Mouse (Mus musculus): ENCODE data around the gene Cxcl5.
A peak's percentile ranks its signal among the peaks of the same experiment; 100 is the strongest.

The Cxcl5 gene

GRCm38 (mm10) chr5:90759077-90760065 lies at the start of gene Cxcl5:
Cxcl5 (plus strand) TSS chr5:90759360.
- no peak for DNase-seq

- DNase-seq = no peak
Observed at GRCm38 (mm10) chr5:90711409-90711808, 47.8 kb upstream of the Cxcl5 start.

GRCm38 (mm10) chr5:90717937-90718336 lies 41.2 kb upstream of the Cxcl5 start:
- DNase-seq = no peak

GRCm38 (mm10) chr5:90722656-90723055 lies 36.5 kb upstream of the Cxcl5 start:
- no peak for DNase-seq

GRCm38 (mm10) chr5:90728254-90728653 lies 30.9 kb upstream of the Cxcl5 start:
- no peak for DNase-seq

- DNase-seq = peak; percentile 34
Observed at GRCm38 (mm10) chr5:90731480-90731879, 27.7 kb upstream of the Cxcl5 start.

GRCm38 (mm10) chr5:90742029-90742428 lies 17.1 kb upstream of the Cxcl5 start:
- DNase-seq = no peak

- no peak for DNase-seq
Observed at GRCm38 (mm10) chr5:90753934-90754333, 5.2 kb upstream of the Cxcl5 start.

GRCm38 (mm10) chr5:90758020-90758605 lies 1.0 kb upstream of the Cxcl5 start:
- DNase-seq = no peak

GRCm38 (mm10) chr5:90760303-90760702 lies 1.1 kb downstream of the Cxcl5 start:
- no peak for DNase-seq

GRCm38 (mm10) chr5:90760844-90761243 lies 1.7 kb downstream of the Cxcl5 start:
- no peak for DNase-seq

GRCm38 (mm10) chr5:90761834-90762233 lies 2.7 kb downstream of the Cxcl5 start:
- DNase-seq = no peak

- DNase-seq = no peak
Observed at GRCm38 (mm10) chr5:90763912-90764665, 4.9 kb downstream of the Cxcl5 start.

GRCm38 (mm10) chr5:90765821-90766606 lies 6.9 kb downstream of the Cxcl5 start:
- no peak for DNase-seq

- DNase-seq = no peak
Observed at GRCm38 (mm10) chr5:90768218-90768617, 9.1 kb downstream of the Cxcl5 start, which contains the start of gene Ppbp. Ppbp (plus strand) TSS chr5:90768518.

GRCm38 (mm10) chr5:90771369-90771768 lies 12.2 kb downstream of the Cxcl5 start:
- DNase-seq = no peak

- no peak for DNase-seq
Observed at GRCm38 (mm10) chr5:90771880-90772653, 12.9 kb downstream of the Cxcl5 start, which contains the start of gene Pf4. Pf4 (plus strand) TSS chr5:90772435.

- no peak for DNase-seq
Observed at GRCm38 (mm10) chr5:90775562-90775961, 16.4 kb downstream of the Cxcl5 start.

GRCm38 (mm10) chr5:90777621-90778020 lies 18.5 kb downstream of the Cxcl5 start:
- DNase-seq = no peak

- no peak for DNase-seq
Observed at GRCm38 (mm10) chr5:90778856-90779255, 19.7 kb downstream of the Cxcl5 start.

GRCm38 (mm10) chr5:90783697-90784096 lies 24.5 kb downstream of the Cxcl5 start:
- no peak for DNase-seq

Data from cerebellum, adult 11 months (tissue).